Mouse (Mus musculus): ENCODE results near the gene Mroh7.
"Not testable (repeated sequence)": the region's sequence is repeated elsewhere in the genome, so short reads cannot be mapped to it uniquely, and the experiment has no call there.

DNA sequence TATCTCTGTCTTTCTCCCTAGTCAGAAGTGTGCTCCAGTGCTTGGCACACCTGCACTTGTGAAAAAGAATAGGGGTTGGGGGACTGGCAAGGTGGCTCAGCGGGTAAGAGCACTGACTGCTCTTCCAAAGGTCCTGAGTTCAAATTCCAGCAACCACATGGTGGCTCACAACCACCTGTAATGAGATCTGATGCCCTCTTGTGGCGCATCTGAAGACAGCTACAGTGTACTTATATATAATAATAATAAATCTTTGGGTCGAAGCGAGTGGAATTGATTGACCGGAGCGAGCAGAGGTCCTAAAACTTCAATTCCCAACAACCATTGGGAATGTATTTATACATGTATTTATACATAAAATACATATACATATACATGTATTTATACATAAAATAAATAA lies 45.0 kb upstream of the Mroh7 start:
- not testable (repeated sequence) for TF ChIP-seq GATA1, TAL1 (IDR thresholded peaks at IDR 0.05; ENCODE audit: low read length)

All from erythroblast, embryonic 14.5 days (primary cell).